Mouse (Mus musculus): ENCODE measurements at regions not wholly inside any gene's neighbourhood (a gene's known extent, or its start where the extent isn't known, plus 50 kb on each side); places are given as distances from the start of the nearest gene placed in this dataset.

DNA sequence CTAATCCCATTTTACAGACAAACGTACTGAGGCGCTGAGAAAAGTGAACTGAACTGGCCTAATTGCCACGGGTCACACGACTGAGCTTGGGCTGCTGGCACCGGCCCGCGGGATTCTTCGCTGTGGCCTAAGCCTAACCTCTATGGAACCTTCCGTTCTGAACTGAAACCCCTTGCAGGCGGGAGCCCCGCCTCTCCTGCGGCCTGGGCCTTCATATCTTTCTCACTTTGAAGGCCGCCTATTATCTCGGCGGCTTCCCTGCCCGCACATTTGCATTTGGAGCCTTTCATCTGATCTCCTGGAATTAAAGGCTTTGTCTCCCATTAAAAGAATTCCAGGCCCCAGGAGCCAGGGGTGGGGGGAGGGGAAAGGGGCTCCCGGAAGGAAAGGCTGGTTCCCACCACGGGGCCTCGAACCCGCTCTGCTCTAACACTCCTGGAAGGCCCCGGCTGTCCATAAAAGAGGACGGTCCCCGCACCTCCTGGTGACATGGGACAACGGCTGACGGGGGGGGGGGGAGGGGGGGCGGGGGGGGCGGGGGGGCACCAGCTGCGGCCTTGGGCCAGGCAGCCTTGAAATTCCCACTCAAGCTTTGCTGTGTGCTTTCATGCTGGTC is 122.9 kb upstream of the Pja1 start:
- DNase-seq (ENCODE audit: low spot score), result peak; percentile 31

DNA sequence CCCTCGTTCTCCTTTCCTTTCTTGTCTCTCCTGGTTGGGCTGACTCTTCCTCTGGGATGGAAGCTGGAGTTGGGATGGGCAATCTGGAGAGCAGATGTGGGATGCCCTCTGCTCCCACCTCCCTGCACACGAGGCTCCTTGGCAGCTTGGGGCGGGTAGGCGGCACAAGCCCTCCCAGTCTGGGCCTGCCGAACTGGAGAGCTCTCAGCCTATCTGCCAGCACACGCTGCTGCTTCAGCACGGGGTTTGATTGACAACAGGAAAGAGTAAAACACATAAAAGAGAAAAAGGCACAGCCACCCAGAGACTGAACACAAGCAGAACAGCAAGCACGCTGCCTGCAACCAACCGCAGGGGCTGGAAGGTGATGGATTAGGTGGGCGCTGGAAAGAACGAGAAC is 121.9 kb upstream of the Pja1 start:
- DNase-seq (ENCODE audit: low spot score), result no peak

DNA sequence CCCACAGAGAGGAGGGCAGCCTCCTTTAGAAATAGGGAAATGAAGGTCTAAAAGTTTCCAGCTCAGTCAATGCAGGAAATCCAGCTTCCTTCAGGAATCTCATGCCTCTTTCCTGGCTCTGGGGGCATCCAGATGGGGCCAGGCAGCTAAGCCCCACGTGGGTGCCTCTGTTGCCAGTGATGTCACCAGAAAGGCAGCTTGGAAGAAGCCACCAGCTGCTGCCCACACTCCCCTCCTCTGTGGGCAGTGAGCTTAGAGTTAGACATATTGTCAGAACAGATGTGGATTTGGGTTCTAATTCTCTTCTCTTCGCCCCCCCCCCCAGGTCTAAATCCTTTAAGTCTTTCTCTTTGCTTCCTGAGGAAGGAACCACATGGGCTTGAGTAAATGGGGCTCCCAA is 116.2 kb upstream of the Pja1 start:
- no peak for DNase-seq (ENCODE audit: low spot score)

DNA sequence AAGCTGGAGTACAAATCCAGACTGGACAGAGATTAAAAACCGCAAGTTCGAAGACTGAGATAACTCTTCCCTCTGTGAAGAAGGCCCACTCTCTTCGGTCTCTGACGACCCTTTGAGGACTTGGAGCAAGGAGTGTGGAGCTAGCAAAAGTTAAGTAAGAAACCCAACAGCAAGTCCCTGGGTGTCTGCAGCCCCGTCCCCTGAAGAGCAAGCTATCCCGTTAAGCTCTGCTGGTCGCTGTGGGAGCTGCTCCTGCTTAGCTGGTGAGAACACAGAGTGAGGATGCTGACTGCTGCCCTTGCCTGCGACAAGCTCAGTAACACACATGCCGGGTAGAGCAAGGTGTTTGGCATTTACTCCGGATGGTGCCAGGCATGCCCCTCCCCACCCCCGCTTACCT is 115.2 kb upstream of the Pja1 start:
- no peak for DNase-seq (ENCODE audit: low spot score)

DNA sequence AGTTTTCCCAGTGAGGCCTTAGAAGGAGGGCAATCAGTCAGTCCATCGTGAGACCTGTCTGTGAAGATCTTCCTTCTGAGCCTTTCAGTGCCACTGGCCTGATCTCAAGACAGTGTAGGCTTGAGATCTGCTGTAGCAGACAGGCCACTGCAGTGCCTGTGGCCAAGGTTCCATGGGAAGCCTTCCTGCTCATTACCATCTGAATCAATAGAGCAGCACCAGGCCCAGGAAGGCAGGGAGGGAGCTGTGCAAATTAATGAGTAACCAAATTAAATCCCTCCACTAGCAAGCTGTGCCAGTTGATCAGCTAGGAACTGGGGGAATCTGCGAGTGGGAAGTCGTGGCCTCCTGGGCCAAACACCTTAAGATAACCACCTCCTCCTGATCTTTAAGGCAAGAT is 114.6 kb upstream of the Pja1 start:
- DNase-seq (ENCODE audit: low spot score), result no peak

DNA sequence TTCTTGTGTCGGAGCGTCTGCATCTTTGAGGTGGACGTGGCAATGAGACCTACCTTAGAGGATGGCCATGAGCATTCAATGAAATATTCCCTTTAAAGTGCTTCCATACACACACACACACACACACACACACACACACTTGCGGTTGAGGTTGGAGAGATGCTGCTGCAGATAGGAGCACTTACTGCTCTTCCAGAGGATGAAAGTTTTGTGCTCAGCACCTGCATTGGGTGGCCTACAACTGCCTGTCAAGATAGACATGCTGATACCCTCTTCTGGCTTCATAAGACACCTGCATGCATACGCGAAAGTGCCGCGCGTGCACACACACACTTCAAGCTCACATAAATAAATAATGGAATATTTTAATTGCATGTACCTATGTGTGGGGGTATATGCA is 111.5 kb upstream of the Pja1 start:
- DNase-seq (ENCODE audit: low spot score), result no peak

DNA sequence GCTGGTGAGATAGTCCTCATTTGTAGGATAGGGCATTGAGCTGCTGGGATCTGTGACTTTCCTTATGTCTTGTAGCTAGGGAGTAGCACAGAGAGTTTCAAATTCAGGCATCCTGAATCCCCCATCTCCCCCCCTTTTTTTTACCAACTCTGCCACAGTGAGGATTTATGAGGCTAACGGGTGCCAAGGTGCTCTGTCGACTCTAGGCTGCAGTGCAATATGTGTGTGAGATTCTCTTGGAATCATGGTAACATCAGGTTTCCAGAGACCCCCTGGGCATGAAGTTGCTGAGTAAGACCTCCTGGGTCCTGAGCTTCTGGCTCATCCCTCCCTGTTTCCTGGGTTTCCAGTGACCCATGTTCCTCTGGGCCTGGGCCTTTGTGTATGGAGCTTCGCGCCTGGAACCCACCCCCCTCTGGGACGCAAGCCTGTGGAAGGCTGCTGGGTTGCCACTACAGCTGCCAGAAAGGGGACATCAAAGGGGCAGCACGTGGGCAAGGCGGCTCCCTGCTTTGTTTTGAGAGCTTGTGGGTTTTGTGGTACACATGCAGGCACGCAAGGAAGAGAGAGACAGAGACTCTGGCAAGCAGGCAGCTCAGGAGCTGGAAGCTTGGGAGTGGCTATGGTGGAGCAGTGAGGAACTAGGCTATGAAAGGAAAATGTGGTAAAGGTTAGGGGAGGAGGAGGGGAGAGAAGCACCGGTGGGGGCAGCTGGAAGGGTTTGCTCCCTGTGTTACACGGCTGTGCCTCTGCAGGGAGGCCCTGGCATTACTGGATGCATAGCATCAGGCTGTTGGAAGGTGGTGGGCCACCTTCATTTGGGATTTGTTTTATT is 110.8 kb upstream of the Pja1 start:
- DNase-seq (ENCODE audit: low spot score), result no peak

DNA sequence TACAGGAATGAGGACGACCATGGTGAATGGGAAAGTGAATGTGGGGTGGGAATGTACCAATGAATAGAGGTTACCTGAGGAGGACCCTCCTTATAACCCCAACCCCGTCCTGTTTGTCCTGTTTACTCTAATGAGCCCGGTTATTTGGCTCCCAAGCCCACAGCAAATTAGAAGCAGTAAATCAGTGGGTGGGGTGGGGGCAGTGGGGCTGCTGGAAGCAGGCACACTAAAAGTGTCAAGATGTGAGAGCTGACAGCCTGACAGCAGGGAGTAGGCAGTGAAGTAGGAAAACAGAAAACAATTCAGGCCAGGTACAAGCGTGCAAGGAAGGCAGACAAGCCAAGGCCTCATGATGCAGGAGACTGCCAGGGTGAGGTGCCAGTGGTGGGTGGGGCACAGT is 108.1 kb upstream of the Pja1 start:
- DNase-seq (ENCODE audit: low spot score), result no peak

DNA sequence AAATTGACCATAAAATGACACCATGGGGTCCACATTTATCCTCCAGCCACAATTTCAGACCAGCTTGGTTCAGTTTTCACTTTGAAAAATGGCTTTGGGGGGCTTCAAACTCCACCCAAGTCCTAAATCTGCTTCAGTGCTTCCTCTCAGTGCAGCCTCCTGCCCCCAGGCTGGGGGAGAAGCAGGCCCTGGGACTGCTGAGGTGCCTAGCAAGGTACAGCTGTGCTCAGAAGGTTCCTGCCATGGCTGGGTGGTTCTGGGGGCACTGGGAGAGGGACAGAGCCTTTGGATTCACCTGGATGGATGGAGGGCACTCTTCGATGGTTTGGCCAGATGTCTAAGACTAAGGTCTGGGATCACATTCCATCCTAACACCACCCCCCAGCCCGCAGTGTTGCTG is 107.7 kb upstream of the Pja1 start:
- no peak for DNase-seq (ENCODE audit: low spot score)

DNA sequence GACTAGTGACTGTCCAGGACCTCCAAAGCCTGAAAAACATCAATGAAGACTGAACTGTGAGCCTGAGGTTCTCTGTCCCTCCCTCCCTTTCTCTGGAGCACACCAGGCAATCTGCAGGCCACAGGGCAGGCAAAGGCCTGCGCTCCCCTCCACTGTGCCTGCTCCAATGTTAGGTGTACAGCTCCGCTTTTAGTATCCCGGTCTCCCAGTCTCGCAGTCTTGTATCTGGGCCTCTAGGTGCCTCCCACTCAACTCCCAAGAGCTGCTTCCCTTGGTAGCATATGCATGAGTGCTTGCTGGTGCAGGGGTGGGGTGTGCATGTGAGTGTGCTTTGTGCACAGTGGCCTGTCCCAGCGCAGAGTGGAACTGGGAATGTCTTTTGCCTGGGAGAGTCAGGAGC is 104.0 kb upstream of the Pja1 start:
- no peak for DNase-seq (ENCODE audit: low spot score)

DNA sequence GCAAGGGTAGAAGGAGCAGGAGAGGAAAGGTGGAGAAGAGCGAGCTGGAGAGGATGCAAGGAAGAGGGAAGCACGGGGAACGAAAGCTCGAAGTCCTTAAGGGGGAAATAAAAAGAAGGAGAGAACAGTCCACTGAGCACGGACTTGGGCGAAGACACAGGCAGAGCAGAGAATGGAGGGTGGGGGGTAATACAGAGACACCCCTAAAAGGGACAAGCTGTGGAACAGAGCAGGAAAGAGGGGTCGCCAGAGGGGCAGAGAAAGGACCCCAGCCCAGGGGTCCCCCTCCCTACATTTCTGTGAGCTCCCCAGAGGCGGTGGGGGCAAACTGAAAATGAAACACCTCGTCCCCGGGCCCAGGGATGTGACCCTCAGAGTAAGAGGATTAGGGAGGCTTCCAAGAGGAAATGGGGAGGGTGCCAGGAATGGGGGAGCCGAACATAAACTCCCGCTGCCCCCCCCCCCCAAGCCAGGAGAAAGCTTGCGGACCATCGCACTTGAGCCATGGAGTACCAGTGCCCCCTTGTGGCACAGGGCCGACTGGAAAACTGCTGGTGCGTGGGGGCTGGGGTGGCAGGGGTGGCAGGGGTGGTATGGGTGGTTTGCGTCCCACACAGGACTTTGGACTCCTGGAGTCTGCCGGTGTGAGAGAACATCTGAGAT is 103.5 kb upstream of the Pja1 start:
- DNase-seq (ENCODE audit: low spot score), result peak; percentile 49

DNA sequence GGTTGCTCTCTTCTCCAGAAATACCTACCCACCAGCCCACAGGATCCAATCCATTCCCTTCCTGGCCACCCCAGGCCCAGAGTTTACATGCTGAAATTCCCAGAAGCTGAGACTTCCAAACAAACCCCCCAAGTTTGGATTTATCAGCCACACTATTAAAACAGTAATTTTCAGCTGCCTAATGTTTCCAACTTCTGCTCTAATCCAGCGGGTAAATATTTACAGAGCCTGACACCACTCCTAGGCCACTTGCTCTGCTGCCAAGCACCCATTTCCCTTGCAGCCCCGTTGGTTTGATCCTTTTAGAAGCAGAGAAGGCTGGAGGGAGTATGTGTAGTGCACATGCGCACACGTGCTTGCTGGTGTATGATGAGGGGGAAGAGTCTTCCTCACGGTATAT is 99.1 kb upstream of the Pja1 start:
- DNase-seq (ENCODE audit: low spot score), result no peak

DNA sequence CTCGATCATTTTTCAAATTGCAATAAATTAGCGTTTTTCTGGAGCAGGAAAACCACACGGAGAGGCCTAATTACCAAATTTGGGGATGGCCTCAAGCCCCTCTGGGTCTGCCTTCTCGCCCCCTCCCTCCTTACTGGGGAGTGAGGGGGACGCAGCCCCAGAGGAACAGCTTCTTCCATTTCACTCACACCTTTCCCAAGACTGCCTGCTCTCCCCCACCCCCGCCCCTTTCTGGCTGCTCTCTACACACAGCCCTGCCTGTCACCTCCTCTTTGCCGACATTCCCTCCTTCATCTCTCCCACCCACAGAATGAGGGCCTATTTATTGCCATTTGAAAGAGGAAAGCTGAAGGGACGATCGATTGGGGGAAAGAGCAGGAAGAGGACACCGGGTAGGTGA is 97.2 kb upstream of the Pja1 start:
- no peak for DNase-seq (ENCODE audit: low spot score)

DNA sequence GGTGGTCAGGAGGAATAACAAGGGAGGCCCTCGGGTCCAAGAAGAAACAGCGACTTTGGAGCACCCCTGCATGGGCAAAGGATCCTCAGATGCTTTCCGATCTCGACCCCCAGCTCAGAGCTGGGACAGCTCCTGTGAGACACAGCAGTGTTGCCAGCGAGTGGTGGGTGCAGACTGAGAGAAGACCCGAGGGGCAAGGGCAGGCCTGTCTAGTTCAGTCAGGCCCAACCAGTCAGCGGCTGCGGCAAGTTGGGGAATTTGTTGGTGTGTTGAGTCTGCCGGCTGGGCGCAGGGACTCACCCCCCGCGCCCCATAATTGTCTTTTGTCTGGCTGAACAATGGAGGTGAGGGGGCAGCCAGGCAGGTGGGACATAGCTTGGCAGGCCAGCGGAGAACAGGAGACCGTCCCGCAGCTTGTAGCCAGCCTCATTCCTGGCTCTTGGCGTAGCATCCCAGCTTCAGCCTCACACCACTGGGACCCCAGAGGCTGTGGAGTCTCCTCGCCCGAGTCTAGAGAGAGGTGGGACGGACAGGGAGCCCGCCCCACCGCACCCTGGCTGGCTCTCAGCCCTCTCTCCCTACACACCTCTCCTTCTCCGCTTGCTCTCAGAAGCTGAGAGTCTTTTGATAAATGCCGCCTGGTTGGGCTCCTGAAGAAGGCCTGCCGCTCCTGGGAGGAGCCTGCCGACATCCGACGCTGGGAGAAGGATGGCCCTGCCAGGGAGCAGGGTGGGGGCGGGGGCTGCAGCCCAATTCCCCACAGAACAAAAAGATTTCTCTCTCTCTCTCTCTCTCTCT is 96.5 kb upstream of the Pja1 start:
- peak; percentile 73 for DNase-seq (ENCODE audit: low spot score)

DNA sequence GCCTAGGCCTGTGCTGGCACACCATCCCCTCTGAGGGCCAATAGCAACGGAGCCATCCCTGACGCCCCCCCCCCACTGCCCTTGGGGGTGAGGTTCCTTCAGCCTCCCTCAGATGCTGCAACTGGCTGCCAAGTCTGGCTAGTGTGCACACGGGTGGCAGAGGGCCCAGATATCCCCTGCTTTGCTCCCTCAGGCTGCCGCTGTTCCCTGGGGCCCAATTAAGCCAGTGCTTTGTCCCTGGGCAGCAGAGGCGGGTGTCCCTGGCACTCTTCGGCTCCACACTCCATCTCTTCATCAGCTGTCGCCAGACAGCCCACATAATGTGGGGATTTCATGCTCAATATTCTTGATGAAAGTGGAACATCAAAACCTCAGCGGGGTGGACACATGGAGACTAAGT is 90.9 kb upstream of the Pja1 start:
- DNase-seq (ENCODE audit: low spot score), result no peak

DNA sequence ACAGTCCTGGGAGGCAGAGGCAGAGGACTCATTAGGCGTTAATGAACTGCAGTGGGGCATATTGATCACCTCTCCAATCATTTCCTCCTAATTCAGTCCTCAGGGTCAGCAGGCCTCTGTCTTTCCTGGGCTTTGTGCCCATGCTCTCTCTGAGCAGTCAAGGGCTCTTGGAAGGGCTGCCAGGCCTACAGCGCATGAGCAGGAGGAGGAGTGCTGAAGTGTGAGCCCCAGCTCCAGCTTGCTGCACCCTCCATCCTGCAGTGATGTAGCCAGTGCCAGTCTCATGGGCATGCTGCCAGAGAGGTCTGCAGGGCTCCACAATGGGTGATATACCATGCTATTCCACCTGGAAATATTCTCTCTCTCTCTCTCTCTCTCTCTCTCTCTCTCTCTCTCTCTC is 89.6 kb upstream of the Pja1 start:
- DNase-seq (ENCODE audit: low spot score), result no peak

DNA sequence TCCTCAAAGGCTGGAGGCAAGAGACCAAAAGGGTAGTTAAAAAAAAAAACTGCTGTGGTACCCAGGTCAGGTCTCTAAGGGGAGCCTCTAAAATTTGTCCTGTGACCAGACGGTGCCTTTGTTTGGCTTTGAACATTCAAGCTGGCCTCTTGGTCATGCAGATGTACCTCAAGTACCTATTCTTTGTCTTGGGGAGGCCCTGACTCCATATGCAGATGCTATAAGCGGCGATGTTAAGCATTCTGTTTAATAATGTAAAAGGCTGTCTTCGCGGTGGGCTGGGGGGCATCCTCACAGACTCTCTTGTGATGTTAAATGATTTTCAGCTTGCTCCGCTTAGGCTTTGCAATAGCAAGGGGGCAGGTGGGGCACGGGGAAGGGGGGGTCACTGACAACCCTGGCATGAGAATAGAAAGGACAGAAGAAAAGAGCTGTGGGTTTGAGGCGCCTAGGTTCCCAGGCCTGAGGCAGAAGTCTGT is 85.8 kb upstream of the Pja1 start:
- DNase-seq (ENCODE audit: low spot score), result no peak

DNA sequence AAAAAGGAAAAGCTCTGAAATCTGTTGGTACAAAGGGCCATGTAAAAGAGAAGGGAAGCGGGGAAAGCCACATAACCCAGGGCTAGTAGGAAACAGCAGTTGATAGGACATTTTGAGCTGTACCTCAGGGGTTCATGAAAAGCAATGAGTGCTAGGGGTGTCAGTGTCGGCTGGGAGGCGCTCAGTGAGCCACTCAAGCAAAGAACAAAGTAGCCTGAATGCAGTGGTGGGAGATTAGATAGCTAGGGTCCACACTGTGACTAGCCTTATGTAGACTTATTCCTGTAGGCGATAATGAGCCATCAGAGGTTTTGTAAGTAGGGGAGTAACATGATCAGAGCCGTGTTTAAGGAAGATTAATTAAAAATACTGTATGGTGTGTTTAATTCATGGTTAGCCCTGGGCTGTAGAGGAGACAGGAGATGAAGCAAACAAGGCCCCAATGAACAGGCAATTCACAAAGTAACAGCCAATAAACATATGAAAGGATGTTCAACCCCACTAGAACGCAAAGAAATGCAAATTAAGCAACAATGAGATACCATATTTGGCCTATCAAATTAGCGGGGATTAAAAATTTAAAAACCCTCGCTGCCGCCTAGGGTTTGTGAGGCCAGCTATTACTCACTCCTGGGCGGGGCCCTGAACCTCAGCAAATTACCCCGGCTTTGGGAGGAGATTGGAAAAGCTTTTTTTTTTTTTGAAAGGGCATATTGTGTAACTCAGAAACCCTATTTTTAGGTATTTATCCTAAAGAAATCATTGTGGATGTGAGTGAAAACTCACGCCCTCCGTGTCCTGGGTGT is 85.1 kb upstream of the Pja1 start:
- no peak for DNase-seq (ENCODE audit: low spot score)

DNA sequence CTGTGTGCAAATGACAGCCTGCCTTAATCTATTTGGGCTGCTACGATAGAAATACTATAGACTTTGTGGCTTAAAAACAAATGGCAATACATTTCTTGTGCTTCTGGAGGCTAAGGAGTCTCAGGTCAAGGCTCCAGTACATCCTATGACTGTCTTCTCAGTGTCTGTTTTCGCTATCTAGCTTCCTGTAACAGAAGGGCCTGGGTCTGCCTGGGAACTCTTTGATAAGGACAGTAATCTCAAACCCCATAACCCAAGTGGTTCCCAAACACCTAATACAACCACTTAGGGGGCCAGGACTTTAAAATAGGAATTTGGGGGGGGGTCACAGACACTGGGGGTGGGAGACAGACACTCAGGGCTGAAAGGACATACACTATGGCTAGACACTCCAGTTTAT is 81.7 kb upstream of the Pja1 start:
- no peak for DNase-seq (ENCODE audit: low spot score)

DNA sequence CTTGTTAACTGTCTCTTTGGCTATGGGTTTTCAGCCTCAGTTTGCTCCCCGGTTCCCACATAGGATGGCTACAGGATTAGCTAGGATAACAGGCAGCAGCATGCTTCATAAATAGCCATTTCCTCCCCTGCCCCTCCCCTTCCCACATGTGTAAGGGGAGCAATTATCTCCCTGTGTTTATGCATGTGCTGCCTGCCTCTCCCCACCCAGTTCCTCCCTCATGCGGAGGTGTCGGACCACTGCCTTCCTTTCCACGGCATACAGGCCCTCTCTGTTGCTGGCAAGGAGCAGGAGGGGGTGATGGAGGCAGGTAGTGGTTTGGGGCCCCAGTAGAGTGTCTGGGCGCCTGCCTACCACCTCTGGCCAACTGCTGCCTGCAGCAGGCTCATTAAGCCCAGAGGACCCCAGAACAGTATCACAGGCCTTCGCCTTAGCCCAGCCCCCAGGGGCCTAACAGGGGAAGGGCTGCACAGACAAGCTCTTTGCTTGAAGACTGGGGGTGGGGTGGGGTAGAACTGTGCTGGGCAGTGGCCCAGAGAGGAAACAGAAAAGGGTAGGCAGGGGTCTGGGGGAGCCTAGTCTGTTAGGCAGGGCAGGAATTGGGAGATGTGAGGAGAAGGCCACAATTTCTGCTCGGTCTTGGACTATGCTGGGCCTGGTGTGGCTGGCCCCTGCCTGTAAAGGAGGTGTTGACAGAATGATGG is 79.1 kb upstream of the Pja1 start:
- DNase-seq (ENCODE audit: low spot score), result no peak

All from embryo, embryonic 10 days (tissue).